Mouse (Mus musculus): ENCODE data around the gene Tent4b. TPM values are rescaled to one million over a fixed set of nuclear protein-coding genes. Genes with fewer than 3 reads are reported as not detected.

The Tent4b gene
- polyA plus RNA-seq, 1 experiment, result 0.56 TPM

DNA sequence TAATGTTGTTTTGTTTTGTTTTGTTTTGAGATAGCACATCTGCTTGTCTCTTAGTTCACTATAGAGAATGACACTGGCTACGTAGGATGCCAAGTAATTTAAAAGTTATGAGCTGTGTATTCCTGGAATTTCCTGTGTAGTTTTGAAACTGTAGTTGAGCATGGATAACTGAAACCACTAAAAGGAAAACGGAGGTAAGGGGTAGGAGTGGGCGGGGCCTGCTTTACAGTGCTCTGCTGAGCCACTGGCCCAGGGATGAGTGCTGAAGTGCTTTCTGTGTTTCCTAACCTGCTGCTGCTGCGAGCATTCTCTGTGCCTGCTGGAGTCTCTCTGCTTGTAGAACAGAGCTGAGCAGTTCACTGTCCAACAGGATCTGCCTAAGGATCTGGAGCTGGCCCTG is 22.3 kb downstream of the Tent4b start:
- TF ChIP-seq GATA1 (IDR thresholded peaks at IDR 0.05; ENCODE audit: low read length), result no peak
- TF ChIP-seq TAL1 (IDR thresholded peaks at IDR 0.05; ENCODE audit: low read length), result no peak
- Histone ChIP-seq H3K4me3 (replicated peaks) (no peak overlapping the region), H3K4me1 (ENCODE audit: control insufficient read depth) (peaks cover 23% of the 10 kb centered on the region), H3K27me3 (ENCODE audit: control insufficient read depth) (no peaks in the 10 kb centered on the region), H3K36me3 (ENCODE audit: control insufficient read depth) (peaks cover 36% of the 10 kb centered on the region), H3K9me3 (ENCODE audit: control insufficient read depth, low read length) (no peaks in the 10 kb centered on the region)

DNA sequence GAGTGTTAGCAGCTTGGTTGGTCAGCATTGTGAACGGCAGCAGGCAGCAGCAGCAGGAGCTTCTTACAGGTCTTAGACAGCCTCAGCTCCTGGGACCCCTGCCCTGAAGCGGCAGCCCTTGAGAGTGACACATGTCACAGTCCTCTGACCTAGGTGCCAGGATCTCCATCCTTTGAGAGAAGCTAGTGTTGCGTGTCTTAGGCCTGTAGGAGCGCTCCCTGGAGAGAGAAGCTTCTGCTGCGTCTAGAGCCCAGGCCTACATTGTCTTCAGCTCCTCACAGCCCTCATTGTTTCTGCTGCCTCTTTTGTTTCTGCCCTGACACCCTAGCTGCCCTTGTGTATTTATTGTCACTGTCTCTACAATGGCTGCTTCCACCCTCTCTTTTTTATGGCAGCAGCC is 26.3 kb downstream of the Tent4b start:
- Histone ChIP-seq H3K36me3 (ENCODE audit: control insufficient read depth) (peaks cover 31% of the 10 kb centered on the region), H3K9me3 (ENCODE audit: control insufficient read depth, low read length) (no peaks in the 10 kb centered on the region), H3K27me3 (ENCODE audit: control insufficient read depth) (no peaks in the 10 kb centered on the region), H3K4me1 (ENCODE audit: control insufficient read depth) (peaks cover 29% of the 10 kb centered on the region), H3K4me3 (replicated peaks) (no peak overlapping the region)
- TF ChIP-seq GATA1 (IDR thresholded peaks at IDR 0.05; ENCODE audit: low read length), result no peak

DNA sequence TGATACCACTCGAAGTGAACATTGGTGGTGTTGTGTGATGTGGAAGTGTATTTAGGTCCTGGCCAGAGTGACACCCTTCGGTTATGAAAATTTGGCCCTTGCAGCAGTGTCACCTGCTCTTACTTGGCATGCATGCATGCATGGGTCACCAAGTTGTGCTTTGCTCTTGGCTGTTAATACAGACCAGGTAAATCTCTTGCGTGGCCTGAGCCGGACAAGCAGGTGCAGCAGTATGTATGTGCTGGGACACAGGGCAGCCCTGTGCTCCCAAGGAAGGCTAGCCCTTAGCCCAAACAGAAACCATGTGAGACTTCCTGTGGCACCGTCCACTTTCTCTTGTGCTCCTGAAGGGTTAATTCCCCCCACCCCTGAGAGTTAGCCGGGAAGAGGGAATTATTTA is 28.8 kb downstream of the Tent4b start:
- Histone ChIP-seq H3K9me3 (ENCODE audit: control insufficient read depth, low read length) (no peaks in the 10 kb centered on the region), H3K4me3 (replicated peaks) (no peak overlapping the region), H3K4me1 (ENCODE audit: control insufficient read depth) (peaks cover 12% of the 10 kb centered on the region), H3K27me3 (ENCODE audit: control insufficient read depth) (no peaks in the 10 kb centered on the region), H3K36me3 (ENCODE audit: control insufficient read depth) (peaks cover 25% of the 10 kb centered on the region)
- TF ChIP-seq TAL1 (IDR thresholded peaks at IDR 0.05; ENCODE audit: low read length) (no peak), GATA1 (IDR thresholded peaks at IDR 0.05; ENCODE audit: low read length) (no peak)

DNA sequence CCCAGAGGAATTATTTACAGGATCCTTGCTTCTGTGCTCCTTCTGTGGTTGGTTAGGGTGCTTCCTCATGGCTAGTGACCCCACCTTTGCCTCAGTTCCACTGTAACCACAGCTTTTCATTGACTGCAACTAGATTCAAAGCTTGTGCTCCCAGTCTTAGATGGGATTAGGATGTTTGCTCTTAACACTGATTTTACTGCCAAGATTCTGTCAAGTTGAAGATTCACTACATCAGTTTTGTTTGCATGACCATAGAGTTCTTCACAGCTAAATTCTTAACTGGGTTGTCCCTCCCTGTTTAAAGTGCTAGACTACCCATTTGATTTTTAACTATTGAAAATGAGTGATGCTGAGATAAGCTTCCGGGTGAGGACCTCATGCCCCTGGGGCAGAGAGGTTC is 29.3 kb downstream of the Tent4b start:
- Histone ChIP-seq H3K4me1 (ENCODE audit: control insufficient read depth) (peaks cover 11% of the 10 kb centered on the region), H3K36me3 (ENCODE audit: control insufficient read depth) (peaks cover 25% of the 10 kb centered on the region), H3K9me3 (ENCODE audit: control insufficient read depth, low read length) (no peaks in the 10 kb centered on the region), H3K27me3 (ENCODE audit: control insufficient read depth) (no peaks in the 10 kb centered on the region), H3K4me3 (replicated peaks) (no peak overlapping the region)
- no peak for TF ChIP-seq GATA1 (IDR thresholded peaks at IDR 0.05; ENCODE audit: low read length)

DNA sequence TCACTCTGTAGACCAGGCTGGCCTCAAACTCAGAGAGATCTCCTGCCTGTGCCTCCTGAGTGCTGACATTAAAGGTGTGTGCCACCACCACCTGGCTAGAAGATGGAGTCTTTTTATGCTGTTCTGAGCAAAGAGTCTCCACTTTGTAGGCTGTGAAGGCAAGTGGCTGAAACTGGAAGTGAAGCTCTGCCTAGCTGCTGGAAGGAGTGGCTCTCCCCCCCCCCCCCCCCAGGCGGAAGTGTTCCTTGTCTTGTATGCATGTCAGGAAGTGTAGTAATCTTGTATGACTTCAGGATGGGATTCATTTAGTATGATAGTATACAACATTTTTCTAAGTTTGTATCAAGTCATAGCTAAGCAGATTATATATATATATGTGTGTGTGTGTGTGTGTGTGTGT is 29.8 kb downstream of the Tent4b start:
- TF ChIP-seq TAL1 (IDR thresholded peaks at IDR 0.05; ENCODE audit: low read length), result no peak
- TF ChIP-seq GATA1 (IDR thresholded peaks at IDR 0.05; ENCODE audit: low read length), result no peak
- Histone ChIP-seq H3K9me3 (ENCODE audit: control insufficient read depth, low read length) (no peaks in the 10 kb centered on the region), H3K27me3 (ENCODE audit: control insufficient read depth) (no peaks in the 10 kb centered on the region), H3K36me3 (ENCODE audit: control insufficient read depth) (peaks cover 22% of the 10 kb centered on the region), H3K4me3 (replicated peaks) (no peak overlapping the region), H3K4me1 (ENCODE audit: control insufficient read depth) (peaks cover 8% of the 10 kb centered on the region)

DNA sequence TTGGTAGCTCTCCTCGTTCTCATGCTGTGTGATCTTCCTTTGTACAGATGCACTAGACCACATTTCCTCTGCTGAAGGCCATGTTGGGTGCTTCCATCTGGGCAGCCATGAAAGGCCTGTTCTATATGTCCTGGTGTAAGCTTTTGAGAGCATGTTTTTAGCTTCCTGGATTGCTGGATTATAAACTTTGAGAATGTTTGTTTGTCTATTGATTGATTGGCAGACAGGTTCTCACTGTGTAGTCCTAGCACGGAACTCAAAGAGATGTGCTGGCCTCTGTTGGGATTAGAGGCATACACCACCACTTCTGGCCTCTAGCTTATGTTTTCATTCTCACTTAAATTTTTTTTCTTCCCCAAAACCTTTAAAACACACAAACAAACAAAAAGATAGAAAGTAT is 37.7 kb downstream of the Tent4b start:
- H3K9me3 ChIP-seq (ENCODE audit: control insufficient read depth, low read length), result no peaks in the 10 kb centered on the region
- no peaks in the 10 kb centered on the region for H3K4me1 ChIP-seq (ENCODE audit: control insufficient read depth)
- peaks cover 2% of the 10 kb centered on the region for H3K36me3 ChIP-seq (ENCODE audit: control insufficient read depth)
- H3K27me3 ChIP-seq (ENCODE audit: control insufficient read depth), result no peaks in the 10 kb centered on the region
- no peak overlapping the region for H3K4me3 ChIP-seq (replicated peaks)
- no peak for TF ChIP-seq GATA1 (IDR thresholded peaks at IDR 0.05; ENCODE audit: low read length)

DNA sequence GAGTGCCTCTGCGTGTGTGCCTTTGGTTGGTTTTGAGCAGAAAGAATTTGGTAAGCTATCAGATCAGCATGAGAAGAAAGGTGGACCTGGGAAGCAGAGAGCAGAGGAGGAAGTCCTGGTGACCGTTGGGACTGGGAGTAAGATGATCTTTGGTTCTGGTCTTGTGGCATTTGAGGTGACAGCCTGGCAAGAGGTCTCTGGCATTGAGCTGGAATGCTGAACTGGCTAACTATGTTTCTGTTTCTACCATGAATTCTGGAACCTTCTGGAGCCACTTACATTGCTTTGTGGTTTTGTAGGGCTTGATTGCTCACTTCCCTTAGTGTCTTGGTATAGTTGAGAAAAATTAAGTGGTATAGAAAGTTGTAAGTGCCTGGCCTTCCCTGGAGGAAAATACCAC is 38.6 kb downstream of the Tent4b start:
- Histone ChIP-seq H3K4me1 (ENCODE audit: control insufficient read depth) (0 out of 2 replicates have a peak, but pooled peaks cover 2% of the 10 kb centered on the region), H3K27me3 (ENCODE audit: control insufficient read depth) (no peaks in the 10 kb centered on the region), H3K4me3 (replicated peaks) (no peak overlapping the region), H3K9me3 (ENCODE audit: control insufficient read depth, low read length) (no peaks in the 10 kb centered on the region), H3K36me3 (ENCODE audit: control insufficient read depth) (peaks cover 3% of the 10 kb centered on the region)
- TF ChIP-seq TAL1 (IDR thresholded peaks at IDR 0.05; ENCODE audit: low read length) (no peak), GATA1 (IDR thresholded peaks at IDR 0.05; ENCODE audit: low read length) (no peak)

DNA sequence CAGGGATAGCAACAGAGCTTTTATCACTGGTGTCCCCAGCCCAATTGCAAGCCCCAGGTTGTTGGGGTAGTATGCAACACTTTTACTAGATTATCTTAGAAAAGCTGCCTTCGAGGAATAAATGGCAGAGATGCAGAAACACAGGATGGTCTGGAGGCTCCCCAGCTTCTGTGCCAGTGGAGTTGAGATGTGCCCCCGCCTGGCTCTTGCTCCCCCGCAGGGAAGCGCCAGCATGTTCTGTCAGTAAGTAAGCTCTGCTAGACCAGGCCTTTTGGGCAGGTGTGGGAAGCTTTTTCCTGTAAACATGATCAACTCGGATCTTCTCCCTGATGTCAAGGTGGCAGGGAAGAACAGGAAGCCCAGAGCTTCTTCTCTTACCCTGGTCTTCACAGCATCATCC is 40.3 kb downstream of the Tent4b start:
- Histone ChIP-seq H3K4me1 (ENCODE audit: control insufficient read depth) (0 out of 2 replicates have a peak, but pooled peaks cover 3% of the 10 kb centered on the region), H3K4me3 (replicated peaks) (no peak overlapping the region), H3K27me3 (ENCODE audit: control insufficient read depth) (no peaks in the 10 kb centered on the region), H3K9me3 (ENCODE audit: control insufficient read depth, low read length) (no peaks in the 10 kb centered on the region), H3K36me3 (ENCODE audit: control insufficient read depth) (peaks cover 13% of the 10 kb centered on the region)
- TF ChIP-seq GATA1 (IDR thresholded peaks at IDR 0.05; ENCODE audit: low read length) (no peak), TAL1 (IDR thresholded peaks at IDR 0.05; ENCODE audit: low read length) (no peak)

DNA sequence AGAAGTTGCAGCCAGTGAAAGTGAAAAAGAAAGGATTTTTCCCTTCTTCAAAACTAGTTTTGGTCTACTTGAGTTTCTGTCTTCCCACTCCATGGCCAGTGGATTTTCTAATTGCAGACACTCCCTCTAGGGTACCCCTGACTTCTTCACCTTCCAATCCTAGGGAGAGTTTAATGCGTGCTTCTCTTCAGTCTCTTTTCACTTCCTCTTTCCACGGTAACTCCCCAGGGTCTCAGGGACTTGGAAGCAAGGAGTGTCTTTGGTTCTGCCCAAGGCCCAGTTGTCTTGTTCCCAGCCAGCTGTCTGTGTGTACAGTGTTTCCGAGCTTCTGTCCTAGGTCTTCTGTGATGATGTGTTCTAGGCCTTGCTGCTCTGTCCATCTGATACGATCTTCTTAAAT is 42.9 kb downstream of the Tent4b start:
- peaks cover 3% of the 10 kb centered on the region; the same call in 1 of the 2 replicates for H3K4me1 ChIP-seq (ENCODE audit: control insufficient read depth)
- H3K4me3 ChIP-seq (replicated peaks), result no peak overlapping the region
- peaks cover 33% of the 10 kb centered on the region for H3K36me3 ChIP-seq (ENCODE audit: control insufficient read depth)
- TF ChIP-seq GATA1 (IDR thresholded peaks at IDR 0.05; ENCODE audit: low read length), result no peak
- H3K9me3 ChIP-seq (ENCODE audit: control insufficient read depth, low read length), result no peaks in the 10 kb centered on the region
- H3K27me3 ChIP-seq (ENCODE audit: control insufficient read depth), result no peaks in the 10 kb centered on the region

DNA sequence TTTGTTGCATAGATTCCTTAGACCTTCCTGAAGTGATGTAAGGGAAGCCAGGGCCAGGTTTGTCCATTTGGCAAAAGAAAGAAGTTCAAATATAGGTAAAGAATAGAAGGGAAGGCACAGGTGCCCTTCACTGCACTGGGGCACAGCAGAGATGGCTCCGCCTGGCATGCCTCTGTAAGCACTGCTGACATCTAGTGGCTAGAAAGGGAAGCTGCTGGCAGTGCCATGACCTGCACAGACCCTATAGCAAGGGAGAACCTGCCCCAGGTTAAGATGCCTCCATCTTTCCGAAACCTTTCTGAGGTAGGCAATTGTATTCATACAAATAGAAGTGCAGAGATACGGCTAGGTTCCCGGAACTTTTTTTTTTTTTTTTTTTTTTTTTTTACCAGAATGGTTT is 45.3 kb downstream of the Tent4b start:
- Histone ChIP-seq H3K9me3 (ENCODE audit: control insufficient read depth, low read length) (no peaks in the 10 kb centered on the region), H3K36me3 (ENCODE audit: control insufficient read depth) (peaks cover 51% of the 10 kb centered on the region), H3K27me3 (ENCODE audit: control insufficient read depth) (no peaks in the 10 kb centered on the region), H3K4me1 (ENCODE audit: control insufficient read depth) (peaks cover 3% of the 10 kb centered on the region; the same call in 1 of the 2 replicates), H3K4me3 (replicated peaks) (no peak overlapping the region)
- TF ChIP-seq GATA1 (IDR thresholded peaks at IDR 0.05; ENCODE audit: low read length) (no peak), TAL1 (IDR thresholded peaks at IDR 0.05; ENCODE audit: low read length) (no peak)

All from erythroblast, embryonic 14.5 days (primary cell).